Mouse (Mus musculus) testis, adult 2 months (tissue): ENCODE data around the gene 2610001J05Rik. TPM values are rescaled to one million over a fixed set of nuclear protein-coding genes. Genes with fewer than 3 reads are reported as not detected.
A peak's percentile ranks its signal among the peaks of the same experiment; 100 is the strongest.
"Not testable (repeated sequence)": the region's sequence is repeated elsewhere in the genome, so short reads cannot be mapped to it uniquely, and the experiment has no call there.

Experiments
- H3K27ac ChIP-seq: fragments of 200-500 bp; 2 replicates; pipeline ENCODE4 v1.5.1; 2012; ENCODE audit warnings: low read depth, low read length; ENCODE audit not compliant: control insufficient read depth, insufficient read depth
- H3K27me3 ChIP-seq: fragments of 200-500 bp; 2 replicates; pipeline ENCODE4 v1.6.1; 2012; ENCODE audit warnings: mild to moderate bottlenecking, low read length, moderate library complexity; ENCODE audit not compliant: control insufficient read depth, insufficient read depth
- H3K36me3 ChIP-seq: fragments of 200-500 bp; 2 replicates; pipeline ENCODE4 v1.6.1; 2012; ENCODE audit warnings: mild to moderate bottlenecking, low read length; ENCODE audit not compliant: control insufficient read depth, insufficient read depth
- H3K4me1 ChIP-seq: fragments of 200-500 bp; 2 replicates; pipeline ENCODE4 v1.6.1; 2012; ENCODE audit warnings: low read length; ENCODE audit not compliant: control insufficient read depth, insufficient read depth
- H3K4me3 ChIP-seq: fragments of 200-500 bp; 2 replicates; pipeline ENCODE4 v1.5.1; 2012; ENCODE audit warnings: low read depth, mild to moderate bottlenecking, low read length, moderate library complexity, mixed read lengths; ENCODE audit not compliant: control insufficient read depth
- CTCF ChIP-seq: fragments of 200-500 bp; IDR thresholded peaks from 2 replicates; pipeline ENCODE4 v1.5.1; 2012; ENCODE audit warnings: low read depth, mild to moderate bottlenecking, inconsistent platforms, low read length, moderate library complexity; ENCODE audit not compliant: control insufficient read depth, insufficient read depth, insufficient replicate concordance
- POLR2A ChIP-seq: fragments of 200-500 bp; IDR thresholded peaks from 2 replicates; pipeline ENCODE4 v1.6.1; 2012; ENCODE audit warnings: low read depth, mild to moderate bottlenecking, inconsistent platforms, low read length, moderate library complexity; ENCODE audit not compliant: control insufficient read depth
- polyA plus RNA-seq: library from polyadenylated mRNA; depleted of rRNA; stranded (reverse); fragments of >200 nt; gene quantifications from 2 replicates; pipeline ENCODE4 v1.2.3, GENCODE M21; 2012

Gene 2610001J05Rik
- polyA plus RNA-seq, 1 experiment: 8.6 TPM

GRCm38 (mm10) chr6:13871625-13871958, 274 bp upstream of the 2610001J05Rik start:
- Histone ChIP-seq H3K27ac (peak overlapping the region; percentile 55), H3K36me3 (no peaks in the 10 kb centered on the region)
- TF ChIP-seq POLR2A: no peak
- no peak for TF ChIP-seq CTCF

GRCm38 (mm10) chr6:13870289-13870741, 1.0 kb downstream of the 2610001J05Rik start:
- TF ChIP-seq CTCF (no peak), POLR2A (no peak)
- no peak overlapping the region for H3K27ac ChIP-seq

More at GRCm38 (mm10) chr6:13871625-13871958, 274 bp upstream of the 2610001J05Rik start:
- Histone ChIP-seq H3K4me1 (peaks cover 2% of the 10 kb centered on the region; the same call in 1 of the 2 replicates), H3K4me3 (peak overlapping the region; percentile 94), H3K27me3 (no peaks in the 10 kb centered on the region)

GRCm38 (mm10) chr6:13860596-13860995, 10.7 kb downstream of the 2610001J05Rik start:
- TF ChIP-seq POLR2A (no peak), CTCF (no peak)
- H3K27me3 ChIP-seq: no peaks in the 10 kb centered on the region
- H3K36me3 ChIP-seq: no peaks in the 10 kb centered on the region
- no peaks in the 10 kb centered on the region for H3K4me1 ChIP-seq
- no peak overlapping the region for H3K4me3 ChIP-seq
- H3K27ac ChIP-seq: no peak overlapping the region

More at GRCm38 (mm10) chr6:13870289-13870741, 1.0 kb downstream of the 2610001J05Rik start:
- H3K4me1 ChIP-seq: peaks cover 2% of the 10 kb centered on the region; the same call in 1 of the 2 replicates
- H3K4me3 ChIP-seq: no peak overlapping the region
- no peaks in the 10 kb centered on the region for H3K36me3 ChIP-seq
- H3K27me3 ChIP-seq: no peaks in the 10 kb centered on the region

- H3K27ac ChIP-seq: no peak overlapping the region
- no peaks in the 10 kb centered on the region for H3K27me3 ChIP-seq
- no peaks in the 10 kb centered on the region for H3K4me1 ChIP-seq
- no peaks in the 10 kb centered on the region for H3K36me3 ChIP-seq
- no peak for TF ChIP-seq CTCF
- TF ChIP-seq POLR2A: no peak
- H3K4me3 ChIP-seq: no peak overlapping the region
Observed at GRCm38 (mm10) chr6:13859877-13860585, 11.3 kb downstream of the 2610001J05Rik start.

DNA sequence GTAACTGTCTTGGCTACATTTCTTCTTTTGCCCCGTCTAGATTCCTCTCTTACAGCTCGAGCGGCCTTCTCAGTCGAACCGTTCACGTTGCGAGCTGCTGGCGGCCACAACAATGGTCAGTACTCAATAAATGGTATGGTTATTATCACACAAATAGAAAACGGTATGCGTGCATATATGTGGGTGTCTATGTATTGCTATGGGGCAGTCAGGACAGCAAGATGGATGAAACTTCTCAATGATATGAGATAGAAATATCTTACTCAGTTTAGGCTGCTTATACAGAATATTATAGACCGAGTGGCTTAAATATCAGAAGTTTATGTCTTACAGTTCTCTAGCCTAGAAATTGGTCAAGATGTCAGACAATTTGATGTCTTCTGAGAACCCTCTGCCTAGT, 17.1 kb downstream of the 2610001J05Rik start:
- H3K4me3 ChIP-seq: no peak overlapping the region

GRCm38 (mm10) chr6:13853244-13853643, 18.1 kb downstream of the 2610001J05Rik start:
- no peak for TF ChIP-seq CTCF
- no peak for TF ChIP-seq POLR2A
- no peaks in the 10 kb centered on the region for H3K4me1 ChIP-seq
- H3K4me3 ChIP-seq: no peak overlapping the region
- H3K27ac ChIP-seq: no peak overlapping the region
- no peaks in the 10 kb centered on the region for H3K36me3 ChIP-seq
- no peaks in the 10 kb centered on the region for H3K27me3 ChIP-seq

More for the DNA sequence above, 17.1 kb downstream of the 2610001J05Rik start:
- no peak for TF ChIP-seq CTCF
- TF ChIP-seq POLR2A: no peak
- Histone ChIP-seq H3K27ac (no peak overlapping the region), H3K36me3 (no peaks in the 10 kb centered on the region), H3K27me3 (no peaks in the 10 kb centered on the region), H3K4me1 (no peaks in the 10 kb centered on the region)

DNA sequence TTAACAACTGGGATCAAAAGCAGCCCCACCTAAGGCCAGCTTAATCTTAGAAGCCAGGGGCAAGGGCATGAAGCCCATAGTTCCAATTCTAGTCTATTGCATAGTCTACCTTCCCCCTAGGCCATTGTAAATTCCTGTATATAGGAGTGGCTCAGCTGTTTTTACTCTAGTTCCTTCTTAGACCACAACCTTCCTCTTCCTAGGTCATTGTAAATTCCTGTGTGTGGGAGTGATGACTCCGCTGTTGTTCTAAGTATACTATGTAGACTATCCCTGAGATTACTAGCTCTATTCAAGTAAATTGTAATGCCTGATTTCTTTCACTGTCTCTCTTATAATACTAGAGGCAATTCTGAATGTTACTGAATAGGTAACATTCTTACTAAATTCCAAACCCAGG, 25.3 kb downstream of the 2610001J05Rik start:
- H3K36me3 ChIP-seq, H3K27me3 ChIP-seq, H3K4me3 ChIP-seq, H3K27ac ChIP-seq, H3K4me1 ChIP-seq: not testable (repeated sequence)

DNA sequence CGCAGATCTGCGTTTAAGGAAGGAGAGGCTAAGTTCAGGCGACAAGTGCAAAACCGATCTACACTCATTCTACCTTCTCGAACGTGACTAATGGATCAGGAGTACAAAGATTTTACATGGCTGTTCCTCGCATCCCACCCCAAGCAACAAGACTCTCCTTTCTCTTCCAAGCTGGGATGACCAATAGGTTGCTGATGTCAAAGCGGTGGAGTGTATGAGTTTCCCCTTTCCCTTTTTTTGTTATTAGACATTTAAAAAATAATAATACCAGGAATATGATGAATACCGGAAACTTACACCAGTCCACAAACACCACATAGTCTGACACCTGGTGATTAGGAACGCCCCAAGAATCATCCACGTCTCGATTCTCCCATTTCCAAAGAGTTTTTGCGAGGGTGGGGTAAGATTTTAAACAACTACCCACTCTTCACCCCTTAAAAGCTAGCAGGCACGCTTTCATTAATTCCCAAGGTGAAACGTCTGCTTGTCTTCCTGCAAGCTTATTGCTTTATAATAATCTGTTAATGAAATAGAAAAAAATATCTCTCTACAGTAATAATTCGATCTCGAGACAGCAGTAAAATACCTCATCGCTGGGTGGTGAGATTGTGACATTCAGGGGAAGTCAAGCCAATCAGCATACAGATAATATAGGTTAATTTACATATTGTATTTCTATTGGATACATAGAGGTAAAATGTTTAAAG, 31.8 kb downstream of the 2610001J05Rik start, which contains the start of gene Gpr85:
Gpr85 (minus strand) TSS at position 598 of the 710 bp plus-strand sequence.
- Histone ChIP-seq H3K4me3 (peak within 1 kb of the TSS; percentile 58), H3K27ac (no peak within 1 kb of the TSS)
- no peak for TF ChIP-seq CTCF
- no peak for TF ChIP-seq POLR2A

More for the DNA sequence above, 31.8 kb downstream of the 2610001J05Rik start, which contains the start of gene Gpr85:
- Histone ChIP-seq H3K4me1 (peaks cover 2% of the 10 kb centered on the region), H3K36me3 (no peaks in the 10 kb centered on the region), H3K27me3 (no peaks in the 10 kb centered on the region)
